Mouse (Mus musculus): Measurements from ENCODE around the gene Irf2bp1. TPM values are rescaled to one million over a fixed set of nuclear protein-coding genes. Genes with fewer than 3 reads are reported as not detected.

Irf2bp1 gene
- total RNA-seq, 2 experiments from 2014 or later, result 13.8 to 15.1 TPM

DNA sequence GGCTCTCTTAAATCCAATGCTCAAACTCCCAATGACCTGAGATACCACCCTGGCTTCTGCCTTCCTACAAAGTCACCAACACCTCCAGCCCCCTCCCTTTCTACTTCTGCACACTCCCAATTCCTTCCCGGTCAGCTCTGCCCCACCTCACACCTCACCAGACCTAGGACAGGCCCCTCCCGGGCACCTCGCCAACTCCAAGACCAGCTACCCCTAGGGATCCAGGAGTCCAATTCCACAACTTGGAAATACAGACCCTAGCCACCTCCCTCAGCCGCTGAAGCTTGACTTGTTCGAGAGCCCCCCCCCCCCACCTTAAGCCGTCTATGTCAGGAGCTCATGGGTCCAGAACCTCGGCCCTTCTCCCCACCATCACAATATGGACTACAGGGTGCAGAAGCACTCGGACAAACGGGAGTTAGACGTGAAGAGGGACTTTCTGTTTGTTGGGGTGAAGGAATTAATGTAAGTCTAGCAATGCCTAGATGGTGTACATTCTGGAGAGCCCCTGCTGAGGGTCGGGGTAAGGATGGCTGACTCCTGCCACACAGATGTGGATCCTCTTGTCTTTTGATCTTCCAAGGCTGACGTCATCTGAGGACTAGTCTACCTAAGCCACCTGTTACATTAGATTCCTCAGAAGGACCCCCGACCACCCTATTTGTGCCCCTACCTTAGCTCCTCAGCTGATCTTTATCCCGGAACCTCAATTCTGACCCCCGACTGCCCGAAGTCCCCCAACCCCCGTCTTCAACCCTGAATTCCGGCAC lies 18.5 kb downstream of the Irf2bp1 start:
- no peak for DNase-seq
- intact Hi-C loops (cut with DNase I), result loop anchor here (2.0 kb wide), 1 partner anchor 14 kb away; no protein-coding TSS in a partner anchor

DNA sequence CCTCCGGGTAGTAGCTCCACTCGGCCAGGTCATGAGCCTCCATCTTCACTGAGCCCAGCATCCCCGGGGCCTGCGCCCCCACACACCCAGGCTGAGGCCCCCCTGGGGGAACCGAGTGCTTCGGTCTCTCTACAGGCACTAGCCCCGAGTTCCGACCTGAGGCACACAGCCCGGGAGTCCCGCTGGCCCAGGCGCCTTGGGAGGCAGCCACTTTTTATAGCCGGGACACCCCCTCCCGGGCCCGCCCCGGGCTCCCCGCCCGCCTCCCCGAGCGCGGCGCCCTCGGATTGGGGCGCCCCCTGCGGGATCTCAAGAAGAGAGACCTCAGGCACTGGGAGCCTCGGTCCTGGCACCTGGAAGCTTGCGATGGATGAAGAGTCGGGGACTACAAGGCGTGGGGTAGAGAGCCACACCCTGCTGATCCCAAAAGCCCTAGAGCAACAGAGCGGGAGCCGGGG lies 19.5 kb downstream of the Irf2bp1 start, which contains the start of gene Foxa3:
Gene Foxa3, minus strand, starts transcription at position 182 of the 458 bp plus-strand sequence.
- DNase-seq, result peak; percentile 50 to 54
- intact Hi-C loops (cut with DNase I), result loop anchor here (2.0 kb wide), 1 partner anchor 15 kb away; no protein-coding TSS in a partner anchor

DNA sequence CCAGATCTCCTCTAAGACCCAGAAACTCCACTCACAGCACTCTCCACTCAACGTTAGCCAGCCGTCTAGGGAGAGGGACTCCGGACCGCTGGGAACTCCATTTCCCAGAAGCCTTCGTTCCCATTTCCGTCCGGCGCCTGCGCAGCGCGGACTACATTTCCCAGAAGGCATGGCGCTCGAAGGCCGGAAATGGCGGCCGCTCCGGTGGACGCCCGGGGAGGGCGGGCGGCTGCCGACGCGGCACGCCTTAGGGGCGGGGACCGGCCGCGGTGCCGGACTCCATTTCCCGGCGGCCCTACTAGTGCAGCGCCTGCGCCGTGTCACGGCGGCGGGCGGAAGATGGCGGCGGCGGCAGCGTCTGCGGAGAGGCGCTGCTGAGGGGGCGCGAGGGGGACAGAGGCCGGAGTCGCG lies 20.3 kb downstream of the Irf2bp1 start, which contains the start of gene Sympk:
Gene Sympk, plus strand, starts transcription at position 282 of the 411 bp plus-strand sequence.
- DNase-seq, result peak; percentile 89 to 94
- intact Hi-C loops (cut with DNase I), result no loop called here

DNA sequence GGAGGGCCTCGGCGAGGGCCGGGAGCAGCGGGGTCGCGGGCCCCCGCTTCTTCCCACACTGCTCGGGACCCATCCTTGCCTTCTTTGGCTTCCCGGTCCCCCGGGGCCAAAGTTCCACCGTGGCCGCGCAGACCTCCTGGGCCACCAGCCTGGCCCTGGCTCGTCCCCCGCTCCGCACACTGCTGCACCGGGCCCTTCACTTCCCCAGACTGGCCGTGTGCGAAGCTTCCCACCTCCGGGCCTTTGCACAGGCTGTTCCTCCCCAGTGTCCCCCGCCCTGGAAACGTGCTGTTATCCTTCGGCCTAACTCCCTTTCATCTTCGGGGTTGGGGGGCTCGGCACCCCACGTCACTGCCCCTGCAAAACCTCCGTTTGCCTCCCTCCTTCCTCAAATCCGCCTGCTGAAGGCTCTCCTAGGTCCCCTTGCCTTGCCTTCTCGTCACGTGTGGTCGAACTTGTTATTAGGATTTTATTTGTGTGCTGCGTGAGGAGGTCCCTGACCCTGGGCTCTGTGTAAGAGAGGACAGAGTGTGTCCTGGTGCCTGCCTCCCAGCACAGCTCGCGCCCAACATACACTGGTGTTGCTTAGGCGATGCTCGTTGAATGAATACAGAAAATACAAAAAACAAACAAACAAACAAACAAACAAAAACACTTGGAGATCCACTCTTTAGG lies 20.9 kb downstream of the Irf2bp1 start:
- intact Hi-C loops (cut with DNase I), result no loop called here
- DNase-seq, result no peak

DNA sequence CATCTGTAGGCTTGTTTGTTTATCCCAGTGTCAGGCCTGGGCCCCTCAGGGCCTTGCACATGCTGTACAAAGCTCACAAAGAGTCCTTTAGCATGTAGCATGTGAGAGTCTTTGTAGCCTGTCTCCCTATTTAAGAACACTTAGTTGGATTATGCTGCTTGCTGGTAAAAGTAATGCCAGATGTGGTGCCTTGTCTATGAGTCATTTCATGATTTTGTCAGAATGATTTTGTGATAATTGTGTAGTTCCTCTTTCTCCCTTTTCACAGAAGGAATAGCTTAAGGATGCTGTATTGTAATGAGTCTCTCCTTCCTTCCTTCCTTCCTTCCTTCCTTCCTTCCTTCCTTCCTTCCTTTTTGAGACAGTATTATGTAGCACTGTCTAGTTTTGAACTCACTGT lies 24.2 kb downstream of the Irf2bp1 start:
- intact Hi-C loops (cut with DNase I), result no loop called here
- DNase-seq, result no peak

DNA sequence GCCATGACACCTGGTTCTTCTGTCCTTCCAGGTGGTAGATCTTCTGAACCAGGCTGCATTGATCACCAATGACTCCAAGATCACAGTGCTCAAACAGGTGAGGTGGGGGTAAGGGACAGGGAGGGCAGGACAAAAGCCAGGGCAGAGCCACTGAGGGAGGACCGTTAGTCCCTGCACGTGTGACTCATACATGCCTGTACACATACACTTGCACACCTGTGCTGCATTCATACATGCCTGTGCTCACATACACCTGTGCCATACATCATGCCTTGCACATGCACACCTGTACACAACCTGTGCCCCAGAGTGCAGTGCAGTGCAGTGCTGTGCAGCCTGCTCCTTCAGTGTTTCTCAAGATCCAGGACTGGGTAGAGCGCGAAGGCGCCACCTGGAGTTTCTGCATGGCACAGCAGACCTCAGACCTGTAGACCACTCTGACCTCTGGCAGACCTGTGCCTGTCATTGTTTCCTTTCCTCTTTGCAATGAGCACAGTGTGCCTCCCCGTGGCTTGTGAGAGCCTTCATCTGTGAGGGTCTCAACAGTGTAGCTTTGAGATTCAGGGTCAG lies 25.3 kb downstream of the Irf2bp1 start:
- DNase-seq, result no peak
- intact Hi-C loops (cut with DNase I), result no loop called here

DNA sequence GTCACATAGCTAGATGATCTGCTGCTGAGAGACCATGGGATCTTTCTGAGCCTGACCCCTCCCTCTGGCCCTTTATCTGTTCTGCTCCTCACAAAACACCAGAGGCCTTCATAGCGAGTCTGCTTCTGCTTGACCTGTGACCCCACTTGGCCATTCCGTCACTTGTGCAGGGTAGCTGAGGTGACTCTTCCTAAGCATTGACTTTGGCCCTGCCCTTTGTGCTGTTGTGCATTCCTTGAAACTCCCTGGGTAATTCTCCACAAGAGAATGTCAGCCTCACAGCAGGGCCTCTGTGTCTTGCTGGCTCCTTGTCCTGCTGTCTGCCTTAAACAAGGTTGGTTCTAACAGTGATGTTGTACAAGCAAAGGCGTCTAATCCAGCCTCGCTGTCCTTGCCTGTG lies 27.8 kb downstream of the Irf2bp1 start:
- DNase-seq, result no peak
- intact Hi-C loops (cut with DNase I), result no loop called here

DNA sequence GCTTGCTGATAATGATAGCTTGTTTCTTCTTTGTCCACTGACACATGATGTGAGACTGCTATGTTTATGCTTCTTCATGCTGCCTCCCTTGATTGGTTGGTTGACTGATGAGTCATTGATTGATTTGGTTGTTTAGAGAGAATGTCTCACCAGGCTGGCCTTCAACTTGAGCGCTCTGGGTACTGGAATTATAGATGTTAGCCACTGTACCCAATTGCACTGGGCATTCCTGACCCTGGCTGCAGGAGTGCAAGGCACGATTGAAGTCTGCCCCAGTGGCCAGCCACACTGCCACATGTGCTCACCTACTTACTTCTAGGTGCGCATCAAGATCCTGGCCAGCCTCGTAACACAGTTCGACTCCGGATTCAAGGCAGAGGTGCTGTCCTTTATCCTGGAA lies 40.8 kb downstream of the Irf2bp1 start:
- no peak for DNase-seq
- intact Hi-C loops (cut with DNase I), result loop anchor here (1.0 kb wide), 1 partner anchor 14 kb away; no protein-coding TSS in a partner anchor

DNA sequence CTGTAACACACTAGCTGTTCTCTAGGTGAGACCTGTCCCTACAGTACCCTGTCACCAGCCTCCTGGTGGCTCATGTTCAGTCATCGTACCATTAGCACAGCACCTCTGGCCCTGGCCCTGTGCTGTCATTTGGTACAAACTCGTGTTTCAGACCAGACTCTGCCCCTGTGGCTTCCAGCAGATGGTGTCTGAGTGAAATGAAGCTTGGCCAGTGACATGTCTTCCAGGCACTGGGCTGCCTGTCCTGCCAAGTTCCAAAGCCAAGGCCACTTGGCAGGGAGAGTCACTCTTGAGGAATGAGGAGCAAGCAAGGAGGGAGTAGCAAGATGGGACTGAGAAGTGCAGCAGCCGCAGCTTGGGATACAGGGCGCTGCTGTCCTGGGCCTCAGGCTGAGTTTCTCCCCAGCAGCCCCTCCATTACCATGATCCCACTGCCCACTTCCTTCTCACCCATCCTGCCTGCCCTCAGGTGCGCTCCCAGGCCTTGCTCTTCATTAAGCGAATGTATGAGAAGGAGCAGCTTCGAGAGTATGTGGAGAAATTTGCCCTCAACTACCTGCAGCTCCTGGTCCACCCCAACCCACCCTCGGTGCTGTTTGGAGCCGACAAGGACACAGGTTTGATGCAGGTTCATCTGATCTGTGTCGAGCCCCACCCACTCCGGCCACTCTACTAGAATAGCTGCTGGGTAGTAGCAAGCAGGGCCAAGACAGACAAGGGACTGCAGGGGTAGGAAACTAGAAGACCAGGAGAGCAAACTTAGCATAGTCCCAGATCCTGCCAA lies 42.6 kb downstream of the Irf2bp1 start:
- DNase-seq, result peak; percentile 47 to 54
- intact Hi-C loops (cut with DNase I), result no loop called here

DNA sequence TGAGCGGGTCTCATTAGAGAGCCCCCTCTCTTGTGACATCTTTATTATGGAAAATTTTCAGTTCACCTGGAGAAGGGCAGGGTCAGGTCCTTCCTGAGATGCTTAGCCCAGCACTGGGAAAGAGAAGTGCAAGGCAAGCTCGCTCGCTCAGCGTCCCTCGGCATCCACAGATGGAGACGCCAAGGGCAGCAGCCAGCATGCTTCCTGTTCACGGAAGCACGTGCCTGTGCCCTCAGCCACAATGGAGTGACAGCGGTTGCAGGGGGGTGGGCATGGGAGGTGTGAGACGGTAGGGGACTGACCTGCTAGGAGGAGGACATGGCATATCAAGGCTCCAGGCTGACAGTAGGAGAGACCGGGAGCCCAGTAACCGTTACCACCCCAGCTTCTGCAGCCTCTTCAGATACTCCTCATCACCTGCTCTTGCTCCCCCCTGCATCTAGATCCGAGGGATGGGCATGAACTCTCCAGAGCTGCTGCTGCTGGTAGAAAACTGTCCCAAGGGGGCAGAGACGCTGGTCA lies 44.2 kb downstream of the Irf2bp1 start:
- intact Hi-C loops (cut with DNase I), result no loop called here
- DNase-seq, result no peak

DNA sequence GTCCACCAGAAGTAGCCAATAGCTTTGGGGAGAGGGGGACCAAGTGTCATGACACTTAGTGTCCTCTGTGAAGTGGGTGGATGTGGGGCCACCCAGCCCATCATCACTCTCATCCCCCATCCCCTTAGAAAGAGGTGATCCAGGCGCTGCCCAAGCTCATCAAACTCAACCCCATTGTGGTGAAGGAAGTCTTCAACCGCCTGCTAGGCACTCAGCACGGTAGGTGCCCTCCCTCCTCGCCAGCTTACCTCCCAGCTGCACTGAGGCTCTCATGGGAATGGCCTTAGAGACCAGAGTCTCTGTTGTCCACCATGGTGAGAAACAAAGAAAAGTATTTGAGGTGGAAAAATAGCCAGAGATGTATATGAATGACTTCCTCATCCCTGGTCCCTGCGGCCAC lies 45.4 kb downstream of the Irf2bp1 start:
- no peak for DNase-seq
- intact Hi-C loops (cut with DNase I), result no loop called here

DNA sequence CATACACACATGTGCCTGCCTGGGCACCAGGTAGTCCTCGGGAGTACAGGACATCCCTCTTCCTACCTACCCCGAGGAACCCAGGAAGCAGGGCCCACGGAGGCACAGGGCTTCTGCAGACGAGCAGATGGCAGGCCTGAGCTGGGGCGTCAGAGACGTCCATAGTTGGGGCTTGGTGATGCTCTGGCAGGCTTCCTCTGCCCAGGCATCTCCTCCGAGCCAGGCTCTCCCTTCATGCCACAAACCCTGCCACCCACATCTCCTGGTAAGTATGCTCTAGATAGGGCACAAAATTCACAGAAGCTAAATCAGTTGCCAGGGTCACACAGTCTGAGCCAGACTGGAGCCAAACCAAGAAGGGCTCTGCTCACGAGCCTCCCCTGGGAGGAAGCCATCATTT lies 46.3 kb downstream of the Irf2bp1 start:
- intact Hi-C loops (cut with DNase I), result no loop called here
- DNase-seq, result no peak

DNA sequence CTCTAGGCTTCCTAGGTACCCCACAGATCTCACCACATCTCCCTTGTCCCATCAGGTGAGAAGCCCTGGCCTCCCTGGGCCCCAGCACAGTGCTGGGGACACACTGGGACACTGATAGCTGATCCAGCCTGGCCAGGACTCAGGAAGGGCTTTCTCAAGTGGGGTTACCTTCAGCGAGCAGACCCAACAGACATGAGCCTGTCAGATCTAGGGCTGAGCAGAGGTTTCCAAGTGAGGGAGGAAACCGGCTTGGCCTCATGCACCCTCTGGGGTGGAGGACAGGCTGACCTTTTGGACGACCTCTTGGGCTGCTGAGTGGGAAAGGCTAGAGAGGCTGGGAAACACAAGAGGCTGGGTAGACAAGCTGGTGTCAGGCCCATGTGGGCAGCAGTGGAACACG lies 47.3 kb downstream of the Irf2bp1 start:
- no peak for DNase-seq

DNA sequence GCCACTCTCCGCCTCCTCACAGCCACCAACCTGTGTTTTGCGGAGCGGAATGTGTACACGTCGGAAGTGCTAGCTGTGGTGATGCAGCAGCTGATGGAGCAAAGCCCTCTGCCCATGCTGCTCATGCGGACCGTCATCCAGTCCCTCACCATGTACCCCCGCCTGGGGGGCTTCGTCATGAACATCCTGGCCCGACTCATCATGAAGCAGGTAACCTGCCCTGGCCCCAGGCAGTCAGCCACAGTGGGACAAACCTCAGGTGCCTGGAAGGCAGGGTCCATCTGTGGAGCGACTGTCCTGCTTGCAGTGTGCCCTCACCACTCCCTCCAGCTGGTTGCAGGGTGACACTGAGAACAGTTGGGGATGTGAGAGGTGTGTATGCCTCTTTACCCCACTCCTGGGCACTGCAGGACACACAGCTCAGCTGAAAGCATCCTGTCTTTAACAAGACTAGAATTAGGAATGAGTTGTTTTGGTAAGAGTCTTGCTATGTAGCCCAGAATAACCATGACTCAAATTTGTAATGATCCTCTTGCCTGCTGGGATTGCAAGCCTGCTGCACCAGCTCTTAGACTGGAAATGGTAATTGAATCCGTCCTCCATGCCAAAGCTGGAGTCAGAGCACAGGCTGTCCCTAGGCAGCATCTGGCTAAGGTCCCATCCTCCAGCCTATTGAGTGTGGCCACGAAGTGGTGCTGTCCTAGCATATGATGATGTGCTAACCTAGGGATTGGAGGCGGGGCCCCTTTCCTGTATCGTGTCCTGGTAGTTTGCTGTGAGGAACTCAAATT lies 48.7 kb downstream of the Irf2bp1 start:
- peak in 1 of 2 experiments; percentile 51 for DNase-seq
- intact Hi-C loops (cut with DNase I), result no loop called here

More for the DNA sequence above, 47.3 kb downstream of the Irf2bp1 start:
- intact Hi-C loops (cut with DNase I), result no loop called here

DNA sequence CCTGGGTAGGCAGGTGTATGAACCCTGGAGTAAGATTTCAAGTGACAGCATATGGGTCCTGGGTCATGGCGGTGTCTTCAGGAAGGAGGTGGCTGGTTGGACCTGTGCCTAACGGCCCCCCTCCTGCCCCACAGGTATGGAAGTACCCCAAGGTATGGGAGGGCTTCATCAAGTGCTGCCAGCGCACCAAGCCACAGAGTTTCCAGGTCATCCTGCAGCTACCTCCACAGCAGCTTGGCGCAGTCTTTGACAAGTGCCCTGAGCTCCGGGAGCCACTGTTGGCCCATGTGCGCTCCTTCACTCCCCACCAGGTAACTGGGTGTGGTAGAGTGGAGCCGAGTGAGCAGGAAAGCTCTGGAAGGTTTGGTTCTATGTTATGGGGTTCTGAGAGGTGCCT lies 49.3 kb downstream of the Irf2bp1 start:
- intact Hi-C loops (cut with DNase I), result no loop called here
- DNase-seq, result no peak

DNA sequence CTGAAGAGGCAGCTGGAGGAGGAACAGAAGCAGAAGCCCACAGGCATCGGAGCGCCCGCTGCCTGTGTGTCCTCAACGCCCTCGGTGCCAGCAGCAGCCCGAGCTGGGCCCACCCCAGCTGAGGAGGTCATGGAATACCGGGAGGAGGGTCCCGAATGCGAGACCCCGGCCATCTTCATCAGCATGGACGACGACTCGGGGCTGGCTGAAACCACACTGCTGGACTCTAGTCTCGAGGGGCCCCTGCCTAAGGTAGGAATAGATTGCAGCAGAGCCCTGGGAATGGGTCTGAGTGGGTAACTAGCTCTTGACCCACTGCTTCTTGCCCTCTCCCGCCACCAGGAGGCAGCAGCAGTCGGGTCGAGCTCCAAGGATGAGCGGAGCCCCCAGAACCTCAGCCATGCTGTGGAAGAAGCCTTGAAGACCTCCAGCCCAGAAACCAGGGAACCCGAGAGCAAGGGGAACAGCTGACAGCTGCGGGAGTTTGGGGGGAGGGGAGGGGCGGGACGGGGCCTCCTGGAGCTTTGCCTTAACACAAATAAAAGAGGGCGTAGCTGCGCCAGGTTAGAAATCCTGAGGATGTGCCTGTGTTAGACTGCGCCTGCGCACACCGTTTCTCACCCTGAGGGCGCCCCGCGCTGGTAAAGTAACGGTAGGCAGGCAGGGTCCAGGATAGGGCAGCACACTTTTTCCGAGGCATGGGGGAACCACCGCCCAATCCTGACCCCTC lies 50.4 kb downstream of the Irf2bp1 start, which contains the start of gene Rsph6a:
Gene Rsph6a, plus strand, starts transcription at position 644 of the 730 bp plus-strand sequence.
- intact Hi-C loops (cut with DNase I), result no loop called here
- DNase-seq, result no peak

DNA sequence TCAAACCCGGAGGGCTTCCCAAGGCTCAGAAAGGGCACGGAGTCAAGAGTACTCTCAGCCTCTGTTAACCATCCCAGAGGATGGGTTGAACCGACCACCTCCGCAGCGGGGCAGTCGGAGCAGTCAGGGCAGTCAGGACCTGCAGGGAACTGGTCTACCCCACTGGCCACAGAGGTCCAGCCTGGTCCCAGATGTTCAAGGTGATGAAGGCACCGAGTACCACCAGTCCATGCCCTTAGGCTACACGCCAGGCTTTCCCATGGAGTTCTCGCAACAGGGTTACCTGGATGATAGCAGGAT lies 50.9 kb downstream of the Irf2bp1 start:
- DNase-seq, result no peak
- intact Hi-C loops (cut with DNase I), result no loop called here

DNA sequence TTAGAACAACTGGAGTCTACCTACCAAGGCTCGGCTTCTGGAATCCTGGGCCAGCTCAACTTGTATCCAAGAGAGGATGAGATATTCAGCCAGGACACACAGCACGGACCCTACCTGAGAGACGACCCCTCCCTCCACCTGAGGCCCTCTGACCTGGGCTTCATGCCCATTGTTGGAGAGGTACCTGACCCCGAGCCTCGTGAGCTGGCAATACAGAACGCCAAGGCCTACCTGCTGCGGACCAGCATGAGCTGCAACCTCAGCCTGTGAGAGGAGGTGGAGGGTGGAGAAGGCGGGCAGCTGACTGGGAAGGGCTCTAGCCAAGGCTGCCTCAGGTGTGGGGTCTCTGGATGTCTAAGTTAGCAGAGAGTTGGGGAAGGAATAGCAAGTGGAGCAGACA lies 51.3 kb downstream of the Irf2bp1 start:
- DNase-seq, result no peak
- intact Hi-C loops (cut with DNase I), result no loop called here
